Mouse (Mus musculus) neural tube, embryonic 11.5 days (tissue): ENCODE data around the gene Mphosph9. TPM values are rescaled to one million over a fixed set of nuclear protein-coding genes. Genes with fewer than 3 reads are reported as not detected.
A peak's percentile ranks its signal among the peaks of the same experiment; 100 is the strongest.

Source experiments
- ATAC-seq: fragments of 200-750 bp; cut with Nextera tagmentation; 2 replicates; pipeline ENCODE4 v1.8.0; 2017; ENCODE audit warnings: moderate number of reproducible peaks, mild to moderate bottlenecking, moderate TSS enrichment, moderate library complexity; ENCODE audit not compliant: insufficient read depth, low FRiP score, low TSS enrichment
- DNase-seq: peaks from one replicate; pipeline ENCODE4 v3.0.0-alpha.2; 2015; ENCODE audit warnings: low spot score
- H3K27ac ChIP-seq: fragments of 300-500 bp; sonication (generic); 2 replicates; pipeline ENCODE4 v1.5.1; 2014; ENCODE audit warnings: low read depth, mild to moderate bottlenecking, low read length
- H3K27me3 ChIP-seq: fragments of 300-500 bp; sonication (generic); 2 replicates; pipeline ENCODE4 v1.6.1; 2014; ENCODE audit warnings: mild to moderate bottlenecking, low read length, mixed read lengths; ENCODE audit not compliant: control insufficient read depth, insufficient read depth
- H3K36me3 ChIP-seq: fragments of 300-500 bp; sonication (generic); 2 replicates; pipeline ENCODE4 v1.6.1; 2014; ENCODE audit warnings: mild to moderate bottlenecking, low read length, moderate library complexity, mixed read lengths; ENCODE audit not compliant: control insufficient read depth, insufficient read depth
- H3K4me1 ChIP-seq: fragments of 300-500 bp; sonication (generic); 2 replicates; pipeline ENCODE4 v1.6.1; 2014; ENCODE audit warnings: low read length, mixed read lengths; ENCODE audit not compliant: control insufficient read depth, insufficient read depth
- H3K4me2 ChIP-seq: fragments of 300-500 bp; sonication (generic); 2 replicates; pipeline ENCODE4 v1.6.1; 2014; ENCODE audit warnings: low read depth, mild to moderate bottlenecking, moderate library complexity
- H3K4me3 ChIP-seq: fragments of 300-500 bp; sonication (generic); 2 replicates; pipeline ENCODE4 v1.5.1; 2014; ENCODE audit warnings: low read depth, low read length
- H3K9ac ChIP-seq: fragments of 300-500 bp; sonication (generic); 2 replicates; pipeline ENCODE4 v1.6.1; 2014; ENCODE audit warnings: mild to moderate bottlenecking, low read length
- H3K9me3 ChIP-seq: fragments of 300-500 bp; sonication (generic); 2 replicates; pipeline ENCODE4 v1.6.1; 2016; ENCODE audit warnings: low read length; ENCODE audit not compliant: control insufficient read depth
- WGBS: fragments of 180-500 bp; shearing (Covaris S2); extraction: QIAGEN DNeasy Blood & Tissue Kit; methylation state at CpG from one replicate; pipeline ENCODE4 v1.1.7; 2014; 5-methylcytosine and 5-hydroxymethylcytosine counted together
- polyA plus RNA-seq: library from polyadenylated mRNA; unstranded; fragments of >200 nt; fragmentation: Nextera tagmentation; extraction: Ambion mirVana; gene quantifications from 2 replicates; pipeline ENCODE4 v1.2.1, GENCODE M21; 2014

Gene Mphosph9
- polyA plus RNA-seq, 1 experiment from 2014 or later: 16.5 TPM

DNA sequence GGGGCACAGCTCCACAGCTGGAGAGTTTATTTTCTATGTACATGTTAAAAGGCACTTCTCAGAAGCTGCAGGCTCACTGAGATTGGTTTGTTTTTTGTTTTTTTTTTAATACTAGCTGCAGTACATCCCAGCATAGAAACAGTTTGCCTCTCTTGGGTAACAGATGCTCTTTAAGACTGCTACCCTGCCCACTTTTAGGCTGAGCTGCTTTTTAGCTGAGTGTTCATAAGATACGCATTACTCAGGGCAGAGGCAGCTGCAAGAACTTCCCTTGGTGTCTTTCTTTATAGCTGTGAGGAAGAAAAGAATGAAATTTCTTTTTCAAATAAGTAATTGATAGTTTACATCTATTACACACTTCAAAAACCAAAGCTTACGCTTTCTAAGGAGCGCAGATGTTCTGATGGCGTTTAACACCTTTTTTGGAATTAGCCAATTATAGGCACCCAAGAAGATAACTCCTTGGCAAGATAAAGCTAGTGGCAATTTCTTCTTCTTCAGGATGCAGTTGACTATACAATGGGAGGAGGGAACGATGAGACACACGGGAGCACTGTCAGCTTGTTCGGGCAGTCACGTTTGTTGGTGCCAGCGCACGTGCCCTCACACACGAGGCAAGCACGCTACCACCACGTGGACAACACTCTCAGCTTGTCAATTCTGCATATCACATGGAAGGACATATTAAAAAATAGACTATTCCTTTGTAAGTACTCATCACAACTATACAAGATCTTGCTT lies 75.0 kb downstream of the Mphosph9 start:
- peaks cover 11% of the 10 kb centered on the region; the same call in 1 of the 2 replicates for H3K36me3 ChIP-seq
- H3K27me3 ChIP-seq: no peaks in the 10 kb centered on the region
- H3K4me3 ChIP-seq: no peak overlapping the region
- peaks cover 3% of the 10 kb centered on the region; the same call in 1 of the 2 replicates for H3K4me1 ChIP-seq
- H3K9me3 ChIP-seq: no peaks in the 10 kb centered on the region
- H3K9ac ChIP-seq: no peak overlapping the region
- DNase-seq: no peak
- WGBS: 93% methylated on average over 13 of the region's 13 CpGs
- no peak for ATAC-seq
- H3K27ac ChIP-seq: no peak overlapping the region
- H3K4me2 ChIP-seq: no peak overlapping the region

DNA sequence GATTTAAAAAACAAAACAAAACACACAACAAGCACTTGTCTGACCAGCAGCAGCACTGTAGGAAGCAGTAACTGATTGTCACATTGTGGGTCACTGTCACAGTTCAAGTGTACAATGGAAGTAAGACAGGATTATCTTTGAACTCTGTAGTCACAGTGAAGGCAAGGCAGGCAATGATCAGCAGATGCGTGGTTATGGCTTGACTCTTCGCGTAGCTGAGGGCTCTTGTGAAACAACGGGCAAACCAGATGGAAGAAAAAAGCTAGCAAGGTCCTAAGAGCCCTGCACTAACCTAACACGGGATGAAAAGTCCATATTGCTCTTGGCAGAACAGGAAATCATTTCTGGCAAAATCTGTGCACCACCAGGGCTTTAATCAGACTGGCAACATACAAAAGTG lies 76.7 kb downstream of the Mphosph9 start:
- H3K27me3 ChIP-seq: no peaks in the 10 kb centered on the region
- no peak overlapping the region for H3K27ac ChIP-seq
- no peak overlapping the region for H3K4me3 ChIP-seq
- peaks cover 3% of the 10 kb centered on the region; the same call in 1 of the 2 replicates for H3K4me1 ChIP-seq
- DNase-seq (no peak), ATAC-seq (no peak)
- WGBS: 84% methylated on average over 5 of the region's 5 CpGs
- no peaks in the 10 kb centered on the region for H3K9me3 ChIP-seq
- H3K9ac ChIP-seq: no peak overlapping the region
- H3K36me3 ChIP-seq: no peaks in the 10 kb centered on the region
- H3K4me2 ChIP-seq: no peak overlapping the region

DNA sequence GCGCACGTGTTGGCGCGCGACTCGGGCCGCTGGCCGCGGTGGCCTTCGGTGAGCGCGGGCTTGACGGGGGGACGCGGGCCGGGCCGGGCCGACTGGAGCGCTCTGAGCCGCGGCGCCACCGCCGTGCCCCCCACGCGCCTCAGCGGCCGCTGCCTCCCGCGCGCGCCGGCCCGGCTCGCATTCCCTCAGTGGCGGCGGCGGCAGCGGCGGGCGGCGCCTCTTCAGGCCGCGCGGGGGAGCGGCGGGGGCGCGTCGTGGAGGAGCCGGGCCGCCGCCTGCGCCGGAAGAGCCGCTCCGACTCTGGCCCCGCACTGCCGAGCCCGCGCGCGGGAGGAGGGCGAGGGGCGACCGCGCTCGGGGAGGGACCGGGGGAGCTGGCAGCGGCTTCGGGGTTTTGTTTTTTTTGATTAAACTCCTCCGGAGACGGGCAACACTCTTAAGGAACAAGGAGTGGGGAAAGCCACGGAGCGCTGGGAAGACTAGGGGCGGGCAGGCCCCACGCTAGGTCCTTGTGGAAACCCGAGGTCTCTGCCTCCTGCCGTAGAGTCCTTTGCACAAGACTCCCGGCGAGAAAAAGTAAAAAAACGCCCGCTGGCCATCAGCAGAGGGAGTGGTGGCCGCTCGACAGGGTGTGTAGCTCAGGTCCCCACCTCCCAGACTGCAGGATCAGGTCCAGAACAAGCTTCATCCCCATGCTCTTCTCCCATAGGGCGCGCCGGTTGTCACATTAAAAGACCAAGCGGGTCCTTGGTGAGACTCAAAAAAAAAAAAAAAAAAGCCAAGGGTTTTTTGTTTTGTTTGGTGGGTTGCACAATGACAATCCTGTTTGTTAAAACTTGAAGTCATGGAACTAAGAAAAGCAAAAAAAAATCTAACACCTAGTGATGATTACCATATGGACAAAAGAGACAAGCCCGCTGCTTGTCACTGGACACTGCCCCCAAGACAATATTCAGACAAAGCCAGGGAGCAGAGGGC lies 77.9 kb downstream of the Mphosph9 start, which contains the start of gene Pitpnm2:
Gene Pitpnm2, minus strand, starts transcription at position 147 of the 978 bp plus-strand sequence.
- peak; percentile 69; the same call in 1 of the 2 replicates for ATAC-seq
- Histone ChIP-seq H3K4me3 (peak within 1 kb of the TSS; percentile 77), H3K9ac (peak within 1 kb of the TSS; percentile 86), H3K36me3 (no peaks in the 10 kb centered on the region), H3K9me3 (no peaks in the 10 kb centered on the region), H3K27ac (peak within 1 kb of the TSS; percentile 68), H3K4me2 (peak within 1 kb of the TSS; percentile 86), H3K4me1 (peaks cover 3% of the 10 kb centered on the region; the same call in 1 of the 2 replicates), H3K27me3 (no peaks in the 10 kb centered on the region)
- WGBS: 1% methylated on average over 36 of the region's 90 CpGs
- DNase-seq: peak; percentile 79

DNA sequence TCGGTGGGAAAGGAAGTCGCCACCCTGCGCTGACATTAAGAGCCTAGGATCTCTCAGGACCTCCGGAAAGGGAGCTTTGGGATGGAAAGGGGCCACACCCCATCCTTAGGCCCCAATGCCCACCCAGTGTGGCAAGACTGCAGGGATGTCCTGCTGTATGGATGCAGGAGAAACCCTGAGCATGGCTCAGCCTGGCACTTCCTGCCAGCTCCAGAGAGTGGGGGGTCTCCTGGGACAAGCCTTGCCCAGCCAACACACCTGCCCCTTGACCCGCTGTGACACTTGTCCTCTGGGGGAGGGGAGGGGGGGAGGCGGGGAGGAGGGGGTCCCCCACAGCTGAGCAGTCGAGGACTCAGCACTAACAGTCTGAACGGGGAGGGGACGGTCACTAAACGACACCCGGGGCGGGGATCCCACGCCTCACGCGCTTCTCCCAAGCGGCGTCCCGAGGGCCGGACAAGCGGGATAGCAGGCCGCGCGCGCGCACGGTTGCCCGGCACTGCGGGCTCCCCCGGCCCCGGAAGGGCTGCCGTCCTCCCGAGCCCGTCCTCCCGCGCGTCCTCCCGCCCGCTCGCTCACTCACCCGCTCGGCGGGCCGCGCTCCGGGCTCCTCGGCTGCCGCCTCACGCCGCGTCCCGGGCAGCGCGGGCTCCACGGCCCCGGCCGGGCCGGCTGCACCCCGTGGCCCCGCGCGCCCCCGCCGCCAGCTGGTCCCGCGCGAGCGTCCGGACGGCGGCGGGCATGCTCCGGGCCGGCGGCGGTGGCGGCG lies 78.7 kb downstream of the Mphosph9 start:
- no peaks in the 10 kb centered on the region for H3K9me3 ChIP-seq
- WGBS: under 1% methylated on average over 59 of the region's 77 CpGs
- H3K27ac ChIP-seq: peak overlapping the region; percentile 68
- peak; percentile 55 for DNase-seq
- peak; percentile 69; the same call in 1 of the 2 replicates for ATAC-seq
- peak overlapping the region; percentile 77 for H3K4me3 ChIP-seq
- H3K4me2 ChIP-seq: peak overlapping the region; percentile 86
- peaks cover 3% of the 10 kb centered on the region; the same call in 1 of the 2 replicates for H3K4me1 ChIP-seq
- H3K27me3 ChIP-seq: no peaks in the 10 kb centered on the region
- H3K36me3 ChIP-seq: no peaks in the 10 kb centered on the region; the same call in 1 of the 2 replicates
- H3K9ac ChIP-seq: peak overlapping the region; percentile 86

DNA sequence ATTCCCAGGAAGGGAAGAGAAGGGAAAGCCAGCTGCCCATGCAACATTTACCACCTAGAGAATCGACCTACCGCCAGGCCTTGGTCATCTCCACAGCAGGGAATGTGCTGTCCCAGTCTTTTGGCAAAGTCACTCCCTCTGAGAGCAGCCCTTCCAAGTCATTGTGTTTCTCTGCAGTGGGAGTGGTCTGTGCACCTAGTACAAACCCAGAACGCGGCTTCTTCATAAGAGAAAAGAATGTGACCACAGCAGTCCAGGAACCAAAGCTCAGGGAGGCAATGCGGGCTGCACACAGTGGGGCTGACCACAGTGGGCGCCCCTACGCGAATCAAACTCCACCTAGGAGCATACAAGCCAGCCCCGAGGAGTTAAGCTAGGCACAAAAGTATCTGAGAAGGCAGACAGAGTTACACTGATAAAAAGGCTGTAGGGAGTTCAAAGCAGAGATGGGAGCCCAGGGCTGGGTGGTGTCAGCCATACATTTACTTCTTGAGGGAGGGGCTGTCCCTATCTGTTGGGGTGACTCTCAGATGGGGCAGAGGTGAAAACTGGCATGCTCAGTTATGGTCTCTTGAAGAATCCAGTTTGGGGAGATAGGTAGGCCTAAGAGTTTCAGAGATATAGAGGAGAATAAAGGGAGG lies 79.7 kb downstream of the Mphosph9 start:
- H3K4me3 ChIP-seq: peak overlapping the region; percentile 77; the same call in 1 of the 2 replicates
- DNase-seq (no peak), ATAC-seq (no peak)
- H3K36me3 ChIP-seq: no peaks in the 10 kb centered on the region; the same call in 1 of the 2 replicates
- peak overlapping the region; percentile 86 for H3K4me2 ChIP-seq
- H3K27ac ChIP-seq: no peak overlapping the region
- H3K4me1 ChIP-seq: peaks cover 3% of the 10 kb centered on the region; the same call in 1 of the 2 replicates
- no peaks in the 10 kb centered on the region for H3K9me3 ChIP-seq
- H3K27me3 ChIP-seq: no peaks in the 10 kb centered on the region
- no peak overlapping the region for H3K9ac ChIP-seq
- 13% methylated on average over 9 of the region's 9 CpGs for WGBS

DNA sequence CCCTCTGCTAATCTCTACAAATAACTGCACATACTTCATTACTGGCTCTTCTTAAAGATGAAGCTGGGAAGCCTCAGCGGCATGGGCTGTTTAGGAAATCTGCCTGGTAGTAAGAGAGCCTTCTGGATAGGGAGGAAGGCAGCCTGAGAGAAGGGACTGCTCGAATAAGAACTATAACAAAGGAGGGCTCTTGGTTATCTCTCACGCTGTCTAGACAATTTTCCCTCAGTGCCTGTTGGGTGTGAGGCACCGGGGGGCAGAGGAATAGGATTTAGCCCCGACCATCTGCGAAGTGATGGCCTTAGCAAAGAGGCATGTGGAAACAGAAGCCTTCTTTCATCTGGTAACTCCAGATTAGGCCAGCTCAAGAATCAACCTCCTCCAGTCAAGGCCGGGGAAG lies 80.5 kb downstream of the Mphosph9 start:
- Histone ChIP-seq H3K4me1 (peaks cover 3% of the 10 kb centered on the region; the same call in 1 of the 2 replicates), H3K27me3 (no peaks in the 10 kb centered on the region), H3K4me3 (no peak overlapping the region), H3K9ac (no peak overlapping the region), H3K27ac (0 out of 2 replicates have a peak overlapping the region, but pooled peaks have one; percentile 11), H3K4me2 (0 out of 2 replicates have a peak overlapping the region, but pooled peaks have one; percentile 6), H3K36me3 (no peaks in the 10 kb centered on the region; the same call in 1 of the 2 replicates), H3K9me3 (no peaks in the 10 kb centered on the region)
- ATAC-seq: no peak
- WGBS: 47% methylated on average over 7 of the region's 7 CpGs
- DNase-seq: no peak

DNA sequence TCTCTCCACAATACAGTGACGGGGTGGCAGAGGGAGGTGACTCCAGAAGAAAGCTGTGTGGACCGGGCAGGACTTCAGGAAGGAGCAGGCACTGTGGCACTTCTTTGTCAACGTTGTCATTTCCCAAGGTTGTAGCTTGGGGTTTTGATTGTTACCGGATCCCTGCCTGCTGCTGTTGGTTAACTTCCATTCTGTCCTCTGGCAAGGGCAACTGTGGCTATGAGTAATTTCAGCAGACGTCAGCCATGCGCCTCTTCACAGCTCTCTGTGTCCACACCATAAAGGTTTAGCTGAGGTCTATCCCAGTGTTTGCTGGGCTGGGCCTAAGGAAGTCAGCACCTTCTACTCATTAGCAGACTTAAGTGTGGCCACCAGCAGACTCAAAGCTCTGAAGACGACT lies 82.9 kb downstream of the Mphosph9 start:
- no peak for DNase-seq
- H3K9me3 ChIP-seq: no peaks in the 10 kb centered on the region
- no peak overlapping the region for H3K4me3 ChIP-seq
- H3K36me3 ChIP-seq: no peaks in the 10 kb centered on the region; the same call in 1 of the 2 replicates
- no peak overlapping the region for H3K4me2 ChIP-seq
- H3K4me1 ChIP-seq: peaks cover 16% of the 10 kb centered on the region
- WGBS: 91% methylated on average over 7 of the region's 7 CpGs
- no peak overlapping the region for H3K27ac ChIP-seq
- no peak overlapping the region for H3K9ac ChIP-seq
- no peak for ATAC-seq
- H3K27me3 ChIP-seq: no peaks in the 10 kb centered on the region
